Mouse (Mus musculus) CH12.LX (cell line): Measurements from ENCODE around the gene Homer3. TPM values are rescaled to one million over a fixed set of nuclear protein-coding genes. Genes with fewer than 3 reads are reported as not detected.

Experiments used
- DNase-seq: peaks from one replicate; pipeline ENCODE4 v3.0.0-alpha.2; 2013; ENCODE audit errors: extremely low read depth
- H3K27ac ChIP-seq: 2 replicates; pipeline ENCODE4 v1.5.1; 2012; ENCODE audit warnings: low read depth, mild to moderate bottlenecking, control low read depth, moderate library complexity; ENCODE audit not compliant: insufficient read depth
- H3K27me3 ChIP-seq: replicated peaks from 2 replicates; pipeline ENCODE3; 2012; ENCODE audit warnings: inconsistent platforms
- H3K36me3 ChIP-seq, 2 experiments: replicated peaks in 1 of 2; 2 replicates each; pipeline versions ENCODE3 to v1.6.1; 2012; ENCODE audit warnings: inconsistent platforms in 1 of 2, low read length in 1 of 2, mild to moderate bottlenecking in 1 of 2, mixed read lengths in 1 of 2, moderate library complexity in 1 of 2; ENCODE audit not compliant: control insufficient read depth in 1 of 2, insufficient read depth in 1 of 2
- H3K4me1 ChIP-seq, 2 experiments: 2 replicates each; pipeline ENCODE4 v1.6.1; 2012; ENCODE audit warnings: inconsistent platforms in 1 of 2, moderate library complexity in 1 of 2; ENCODE audit not compliant: insufficient read depth in 2 of 2, control insufficient read depth in 1 of 2
- H3K4me2 ChIP-seq: 2 replicates; pipeline ENCODE4 v1.6.1; 2012; ENCODE audit warnings: low read depth, mild to moderate bottlenecking, control low read depth; ENCODE audit not compliant: poor library complexity, insufficient read depth, severe bottlenecking
- H3K4me3 ChIP-seq, 3 experiments: fragments of 150-350 bp in 1 of 3; sonication (generic) in 1 of 3; replicated peaks in 1 of 3; 2 replicates each; pipeline versions ENCODE3 to v1.5.1; 2011 to 2012; ENCODE audit warnings: low read depth in 2 of 3, low read length in 2 of 3, mild to moderate bottlenecking in 2 of 3, moderate library complexity in 2 of 3, control low read depth in 1 of 3, improper control_type of control experiment in 1 of 3, inconsistent platforms in 1 of 3, mixed read lengths in 1 of 3; ENCODE audit not compliant: poor library complexity in 1 of 3
- H3K79me2 ChIP-seq: replicated peaks from 2 replicates; pipeline ENCODE4 v1.6.1; 2012; ENCODE audit warnings: mild to moderate bottlenecking, moderate library complexity; ENCODE audit not compliant: control insufficient read depth, poor library complexity, insufficient read depth, severe bottlenecking; ENCODE audit errors: extremely low read depth
- H3K9ac ChIP-seq: 2 replicates; pipeline ENCODE4 v1.6.1; 2012; ENCODE audit warnings: low read depth, mild to moderate bottlenecking, control low read depth, moderate library complexity; ENCODE audit not compliant: insufficient read depth
- H3K9me3 ChIP-seq: replicated peaks from 2 replicates; pipeline ENCODE3; 2012; ENCODE audit warnings: low read length, inconsistent platforms, mixed read lengths
- BHLHE40 ChIP-seq: IDR thresholded peaks from 2 replicates; pipeline ENCODE4 v1.6.1; 2011; ENCODE audit warnings: mild to moderate bottlenecking, low read depth, low read length, improper control_type of control experiment
- CTCF ChIP-seq, 2 experiments: IDR thresholded peaks in 1 of 2; conservative IDR thresholded peaks in 1 of 2; 2 replicates each; pipeline ENCODE4 v1.5.1; 2011 to 2012; ENCODE audit warnings: low read depth in 2 of 2, low read length in 2 of 2, improper control_type of control experiment in 1 of 2, inconsistent platforms in 1 of 2, mild to moderate bottlenecking in 1 of 2, moderate library complexity in 1 of 2
- E2F4 ChIP-seq: IDR thresholded peaks from 2 replicates; pipeline ENCODE4 v1.6.1; 2011; ENCODE audit warnings: low read depth, low read length, improper control_type of control experiment; ENCODE audit not compliant: insufficient replicate concordance
- ETS1 ChIP-seq: conservative IDR thresholded peaks from 2 replicates; pipeline ENCODE4 v1.6.1; 2012; ENCODE audit warnings: low read depth, mild to moderate bottlenecking, inconsistent platforms, low read length, improper control_type of control experiment, moderate library complexity
- JUN ChIP-seq: IDR thresholded peaks from 2 replicates; pipeline ENCODE4 v1.6.1; 2011; ENCODE audit warnings: low read depth, mild to moderate bottlenecking, low read length, improper control_type of control experiment, moderate library complexity; ENCODE audit not compliant: insufficient read depth
- MAFK ChIP-seq: IDR thresholded peaks from 2 replicates; pipeline ENCODE4 v1.6.1; 2011; ENCODE audit warnings: low read length, improper control_type of control experiment; ENCODE audit not compliant: insufficient replicate concordance
- MEF2A ChIP-seq: IDR thresholded peaks from 2 replicates; pipeline ENCODE4 v1.6.1; 2014; ENCODE audit warnings: low read depth, mild to moderate bottlenecking, inconsistent platforms, low read length, improper control_type of control experiment, borderline replicate concordance
- NRF1 ChIP-seq: IDR thresholded peaks from 2 replicates; pipeline ENCODE4 v1.6.1; 2014; ENCODE audit warnings: low read depth, mild to moderate bottlenecking, inconsistent platforms, low read length, improper control_type of control experiment, moderate library complexity
- USF1 ChIP-seq: IDR thresholded peaks from 2 replicates; pipeline ENCODE4 v1.6.1; 2014; ENCODE audit warnings: low read depth, mild to moderate bottlenecking, inconsistent platforms, low read length, improper control_type of control experiment
- dilution Hi-C: fragments of 300-500 bp; cut with MboI; formaldehyde crosslinking; loops from 2 replicates; pipeline ENCODE4 v1.14.3; 2020; ENCODE audit warnings: low sequenced_read_pairs; ENCODE audit not compliant: extremely low pct_unique_long_range_greater_than_20kb, extremely low pct_ligation_motif_present
- in situ Hi-C: fragments of 300-500 bp; cut with MboI; formaldehyde crosslinking; loops from 3 replicates; pipeline ENCODE4 v1.14.3; 2019; ENCODE audit warnings: low sequenced_read_pairs, low pct_ligation_motif_present, low pct_unique_long_range_greater_than_20kb, mixed read lengths
- polyA plus RNA-seq: library from polyadenylated mRNA; unstranded; fragments of >175 nt; gene quantifications from 2 replicates; pipeline ENCODE4 v1.2.1, GENCODE M21; 2012; ENCODE audit warnings: low read depth; ENCODE audit not compliant: insufficient read length
- total RNA-seq, 2 experiments: library from RNA; depleted of rRNA; stranded (reverse); fragments of 300-350 nt in 1 of 2; fragments of >200 nt in 1 of 2; gene quantifications; 2 replicates each; pipeline ENCODE4 v1.2.3; 2012 to 2014

The Homer3 gene
- total and polyA plus RNA-seq, 3 experiments: 9.0 to 14.0 (median 11.8) TPM

GRCm38 (mm10) chr8:70274350-70274749 lies 8.3 kb upstream of the Homer3 start:
- Histone ChIP-seq H3K4me2 (no peak overlapping the region), H3K9me3 (peaks cover 5% of the 10 kb centered on the region), H3K27ac (no peak overlapping the region), H3K36me3 (no peaks in the 10 kb centered on the region), H3K4me3 (no peak overlapping the region), H3K4me1 (peaks cover 29 to 30% of the 10 kb centered on the region in 2 experiments), H3K79me2 (no peaks in the 10 kb centered on the region), H3K27me3 (no peaks in the 10 kb centered on the region), H3K9ac (no peak overlapping the region)
- no peak for TF ChIP-seq ETS1
- dilution Hi-C loops: no loop called here
- DNase-seq: no peak
- in situ Hi-C loops: no loop called here

DNA sequence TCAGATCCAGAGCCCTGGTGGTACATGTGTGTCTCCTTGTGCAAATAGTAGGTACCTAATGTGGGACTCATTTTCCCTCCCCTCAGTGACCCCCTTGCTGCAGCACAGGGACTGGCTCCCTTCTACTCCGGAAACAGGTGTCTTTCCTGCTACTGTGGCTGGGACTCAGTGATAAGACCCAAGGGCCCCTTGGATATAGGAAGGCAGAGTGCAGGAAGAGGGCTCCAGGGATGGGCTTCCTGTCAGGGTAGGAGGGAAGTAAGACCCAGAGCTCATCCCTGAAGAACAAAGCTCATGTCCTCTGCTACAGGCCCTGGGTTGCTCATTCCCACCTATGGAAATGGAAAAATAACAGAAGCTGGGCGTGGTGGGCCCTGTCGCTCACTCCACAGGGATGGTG lies 6.2 kb upstream of the Homer3 start:
- no peak overlapping the region for H3K9ac ChIP-seq
- no peaks in the 10 kb centered on the region for H3K27me3 ChIP-seq
- no peaks in the 10 kb centered on the region for H3K79me2 ChIP-seq
- H3K27ac ChIP-seq: no peak overlapping the region
- no peaks in the 10 kb centered on the region for H3K36me3 ChIP-seq
- H3K9me3 ChIP-seq: peaks cover 5% of the 10 kb centered on the region
- no peak for DNase-seq
- H3K4me3 ChIP-seq: no peak overlapping the region
- H3K4me1 ChIP-seq: peaks cover 22 to 25% of the 10 kb centered on the region in 2 experiments
- no peak overlapping the region for H3K4me2 ChIP-seq
- no peak for TF ChIP-seq CTCF (conservative IDR thresholded peaks at IDR 0.05 in 1 of 2, IDR thresholded peaks at IDR 0.05 in 1 of 2; ENCODE audit: low read depth in 2 of 2, low read length in 2 of 2)
- no peak for TF ChIP-seq NRF1
- TF ChIP-seq E2F4: no peak
- TF ChIP-seq USF1: no peak
- TF ChIP-seq ETS1: no peak
- dilution Hi-C loops (no loop called here), in situ Hi-C loops (no loop called here)

- Histone ChIP-seq H3K27ac (no peak overlapping the region), H3K4me1 (peaks cover 16 to 17% of the 10 kb centered on the region in 2 experiments), H3K36me3 (no peaks in the 10 kb centered on the region), H3K9ac (no peak overlapping the region), H3K79me2 (no peaks in the 10 kb centered on the region), H3K9me3 (peaks cover 5% of the 10 kb centered on the region), H3K27me3 (no peaks in the 10 kb centered on the region), H3K4me3 (no peak overlapping the region), H3K4me2 (no peak overlapping the region)
- TF ChIP-seq MAFK: no peak
- TF ChIP-seq JUN: no peak
- no peak for TF ChIP-seq MEF2A
- no peak for TF ChIP-seq BHLHE40
- DNase-seq: no peak
- in situ Hi-C loops (no loop called here), dilution Hi-C loops (no loop called here)
Observed at GRCm38 (mm10) chr8:70278175-70278574, 4.5 kb upstream of the Homer3 start.
